In genomic region chr16:44986029-44986428, GRCm38 (mm10) we compare ENCODE assay signal across 22 mouse cellular contexts. TPM values are rescaled to one million over a fixed set of nuclear protein-coding genes. Genes with fewer than 3 reads are reported as not detected.
"Had no signal": no experiment of that assay in that cellular context is flagged by ENCODE, and none has a peak within 500 bp of the region (broad histone marks: within the 10 kb centered on the region; RNA-seq: fewer than 3 reads in every experiment).

No protein-coding gene starts in this region.

- H3K27ac ChIP-seq: kidney, embryonic 15.5 days; limb, embryonic 12.5 days; limb, embryonic 15.5 days; liver, embryonic 14.5 days; midbrain, embryonic 13.5 days had no signal

- H3K4me1 ChIP-seq: kidney, embryonic 15.5 days; limb, embryonic 12.5 days; limb, embryonic 15.5 days; midbrain, embryonic 13.5 days had no signal

- DNase-seq: kidney, adult 2 months; kidney, postnatal 10 days; kidney, postnatal 4 days; left cerebral cortex, postnatal 4 days; liver, postnatal 0 days; lung, embryonic 14.5 days; thymus, adult 18-20 months; thymus, postnatal 36 days had no signal

- ATAC-seq: intestine, postnatal 0 days; liver, postnatal 0 days; lung, postnatal 0 days; midbrain, embryonic 16.5 days had no signal

- H3K4me3 ChIP-seq: kidney, embryonic 15.5 days; limb, embryonic 12.5 days; limb, embryonic 15.5 days; midbrain, embryonic 13.5 days had no signal

RNA-seq across cellular contexts. Expression of gene Cd200r3, which starts 42.6 kb away (rescaled TPM):
- total RNA-seq: layer of hippocampus, adult 18-20 months; left cerebral cortex, adult 8-10 months; left cerebral cortex, postnatal 14 days had no signal
- polyA plus RNA-seq: limb, embryonic 12.5 days; midbrain, embryonic 13.5 days; midbrain, embryonic 16.5 days; neural tube, embryonic 11.5 days; neural tube, embryonic 14.5 days; small intestine, adult 2 months had no signal
